Mouse (Mus musculus) C2C12 (cell line): ENCODE data around the gene Aebp1.

Experiments
- CEBPB ChIP-seq: IDR thresholded peaks from one replicate; pipeline ENCODE4 v1.6.1; 2011; ENCODE audit warnings: low read depth, mild to moderate bottlenecking, control low read depth, moderate library complexity
- CTCF ChIP-seq: IDR thresholded peaks from one replicate; pipeline ENCODE4 v1.5.1; 2011; ENCODE audit not compliant: control insufficient read depth, insufficient read depth, insufficient read length
- FOSL1 ChIP-seq: IDR thresholded peaks from one replicate; pipeline ENCODE4 v1.8.0; 2011; ENCODE audit warnings: mild to moderate bottlenecking, low read length; ENCODE audit not compliant: poor library complexity, insufficient read depth, severe bottlenecking
- MAX ChIP-seq: IDR thresholded peaks from one replicate; pipeline ENCODE4 v1.6.1; 2011; ENCODE audit warnings: mild to moderate bottlenecking, control low read depth
- MYOD1 ChIP-seq: IDR thresholded peaks from one replicate; pipeline ENCODE4 v1.6.1; 2011; ENCODE audit warnings: low read depth; ENCODE audit not compliant: control insufficient read depth, insufficient read length
- MYOG ChIP-seq: IDR thresholded peaks from one replicate; pipeline ENCODE4 v1.6.1; 2011; ENCODE audit not compliant: control insufficient read depth, insufficient read length; ENCODE audit errors: extremely low read depth
- USF1 ChIP-seq: IDR thresholded peaks from one replicate; pipeline ENCODE4 v1.6.1; 2011; ENCODE audit warnings: low read depth, mild to moderate bottlenecking, control low read depth, moderate library complexity

GRCm38 (mm10) chr11:5892810-5893368 lies 31.1 kb downstream of the Aebp1 start:
- no peak for TF ChIP-seq CTCF
- TF ChIP-seq USF1: no peak
- TF ChIP-seq CEBPB: no peak
- TF ChIP-seq MYOG: no peak
- TF ChIP-seq MAX: no peak
- no peak for TF ChIP-seq FOSL1
- TF ChIP-seq MYOD1: no peak
